Mouse (Mus musculus) kidney, adult 11 months (tissue): ENCODE data around the gene Elp4.

ENCODE experiments used
- DNase-seq: peaks from one replicate; pipeline ENCODE4 v3.0.0; 2022

The Elp4 gene

GRCm38 (mm10) chr2:105710511-105710910, 193.9 kb downstream of the Elp4 start:
- no peak for DNase-seq

- DNase-seq, result no peak
These were observed 195.2 kb downstream of the Elp4 start for GRCm38 (mm10) chr2:105709126-105709525.

- no peak for DNase-seq
These were observed 199.0 kb downstream of the Elp4 start for GRCm38 (mm10) chr2:105705320-105705719.

GRCm38 (mm10) chr2:105702586-105702985, 201.8 kb downstream of the Elp4 start:
- DNase-seq, result no peak

- no peak for DNase-seq
These were observed 202.6 kb downstream of the Elp4 start for GRCm38 (mm10) chr2:105701781-105702180.

GRCm38 (mm10) chr2:105698631-105699030, 205.7 kb downstream of the Elp4 start:
- no peak for DNase-seq

- no peak for DNase-seq
These were observed 206.6 kb downstream of the Elp4 start for GRCm38 (mm10) chr2:105697741-105698140.

GRCm38 (mm10) chr2:105691296-105691695, 213.1 kb downstream of the Elp4 start:
- no peak for DNase-seq

GRCm38 (mm10) chr2:105689771-105690639, 214.4 kb downstream of the Elp4 start:
- DNase-seq, result no peak

GRCm38 (mm10) chr2:105689304-105689770, 215.0 kb downstream of the Elp4 start:
- no peak for DNase-seq

- no peak for DNase-seq
These were observed 215.7 kb downstream of the Elp4 start for GRCm38 (mm10) chr2:105688436-105689303.

- DNase-seq, result no peak
These were observed 216.4 kb downstream of the Elp4 start for GRCm38 (mm10) chr2:105688011-105688410.

GRCm38 (mm10) chr2:105687317-105687991, 216.9 kb downstream of the Elp4 start:
- no peak for DNase-seq

- DNase-seq, result no peak
These were observed 217.7 kb downstream of the Elp4 start for GRCm38 (mm10) chr2:105686363-105687316.

GRCm38 (mm10) chr2:105685651-105686050, 218.7 kb downstream of the Elp4 start:
- no peak for DNase-seq

GRCm38 (mm10) chr2:105684991-105685650, 219.2 kb downstream of the Elp4 start:
- DNase-seq, result no peak

GRCm38 (mm10) chr2:105683771-105684410, 220.5 kb downstream of the Elp4 start:
- DNase-seq, result no peak

GRCm38 (mm10) chr2:105682634-105683351, 221.6 kb downstream of the Elp4 start:
- no peak for DNase-seq

GRCm38 (mm10) chr2:105682011-105682501, 222.3 kb downstream of the Elp4 start:
- no peak for DNase-seq
